Mouse (Mus musculus) liver, embryonic 14.5 days (tissue): ENCODE results near the gene Paip2b.

Experiments used
- CTCF ChIP-seq: IDR thresholded peaks from 2 replicates; pipeline ENCODE4 v1.5.1; 2016; ENCODE audit warnings: antibody characterized with exemption, low read depth, control low read depth
- EP300 ChIP-seq: IDR thresholded peaks from 2 replicates; pipeline ENCODE4 v1.6.1; 2016; ENCODE audit warnings: antibody characterized with exemption, low read depth

- no peak for TF ChIP-seq CTCF
- TF ChIP-seq EP300 = no peak
Observed at GRCm38 (mm10) chr6:83774781-83775563, 56.6 kb downstream of the Paip2b start.
